10 mouse cellular contexts compared by ENCODE assay signal in the genomic region with DNA sequence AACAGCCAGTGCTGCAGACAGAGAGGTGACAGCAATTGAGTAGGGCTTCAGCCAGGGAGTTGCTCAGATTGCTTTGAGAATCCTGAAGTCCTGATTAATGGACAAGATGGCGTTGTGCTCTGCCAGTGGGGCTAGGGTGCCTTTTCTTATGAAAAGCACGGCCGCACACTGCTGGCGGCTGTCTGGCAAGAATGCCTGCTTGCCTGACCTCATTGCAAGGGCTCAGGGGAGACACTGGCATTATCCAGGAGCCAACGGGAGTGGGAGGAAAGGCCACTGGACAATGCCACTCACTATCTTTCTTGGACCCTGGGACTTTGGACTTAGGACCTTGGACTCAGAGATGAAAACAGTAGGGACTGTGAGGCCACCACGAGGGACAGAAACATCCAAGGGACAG.
A peak's percentile ranks its signal among the peaks of the same experiment; 100 is the strongest.
DNase-seq lines count a peak whose midpoint lies in the region; TF ChIP-seq lines count a peak whose summit lies in the region.
"Had no signal": no experiment of that assay in that cellular context is flagged by ENCODE, and none has a peak within 500 bp of the region (broad histone marks: within the 10 kb centered on the region; RNA-seq: fewer than 3 reads in every experiment).

No protein-coding gene starts in this region.

- peaks cover 89% of the 10 kb centered on the region for H3K4me1 ChIP-seq in cerebellum, adult 2 months (ENCODE audit: control insufficient read depth, insufficient read depth, low read length)
- peaks cover 39% of the 10 kb centered on the region for H3K4me1 ChIP-seq in spleen, adult 2 months (ENCODE audit: control insufficient read depth, insufficient read depth, insufficient read length)
- peaks cover 22% of the 10 kb centered on the region for H3K4me1 ChIP-seq in lung, adult 2 months (ENCODE audit: control insufficient read depth, insufficient read depth, low read length)

- no peak for TF ChIP-seq CTCF in cerebellum, adult 2 months (IDR thresholded peaks at IDR 0.05; ENCODE audit: borderline replicate concordance, insufficient read depth, low read depth, low read length)
- no peak for TF ChIP-seq CTCF in spleen, adult 2 months (IDR thresholded peaks at IDR 0.05; ENCODE audit: extremely low read depth, insufficient read depth, insufficient read length, insufficient replicate concordance)
- TF ChIP-seq CTCF in lung, adult 2 months (IDR thresholded peaks at IDR 0.05; ENCODE audit: insufficient read depth, low read length): no peak

- H3K4me3 ChIP-seq in cerebellum, adult 2 months (replicated peaks; ENCODE audit: insufficient read depth, low read depth, low read length): no peak overlapping the region
- H3K4me3 ChIP-seq in spleen, adult 2 months (ENCODE audit: extremely low read depth, insufficient read depth, insufficient read length): no peak overlapping the region
- no peak overlapping the region for H3K4me3 ChIP-seq in lung, adult 2 months (replicated peaks; ENCODE audit: extremely low read depth, low read depth, low read length)
- H3K4me3 ChIP-seq: limb, embryonic 15.5 days had no signal

- 28% methylated on average over 6 of the region's 6 CpGs for WGBS in cerebellum, adult 2 months
- WGBS in spleen, adult 2 months: 89% methylated on average over 6 of the region's 6 CpGs
- WGBS in lung, adult 2 months: 78% methylated on average over 6 of the region's 6 CpGs

- DNase-seq in cerebellum, adult 2 months: peak; percentile 52 to 63
- DNase-seq in cerebellum, adult 18-20 months: no peak
- DNase-seq in spleen, adult 2 months (ENCODE audit: low read depth in 1 of 2, low spot score in 2 of 2): no peak
- no peak for DNase-seq in spleen, postnatal 36 days (ENCODE audit: low spot score in 2 of 2)
- DNase-seq in kidney, postnatal 14 days: peak; percentile 66
- DNase-seq in thymus, postnatal 25 days: no peak
- no peak for DNase-seq in lung, adult 18-20 months
- no peak for DNase-seq in lung, adult 2 months
- DNase-seq: gastrocnemius, postnatal 10 days had no signal

- no peak for TF ChIP-seq POLR2A in cerebellum, adult 2 months (IDR thresholded peaks at IDR 0.05; ENCODE audit: borderline replicate concordance, insufficient read depth, low read length)
- TF ChIP-seq POLR2A in spleen, adult 2 months (IDR thresholded peaks at IDR 0.05; ENCODE audit: low read depth, low read length): no peak
- TF ChIP-seq POLR2A in lung, adult 2 months (IDR thresholded peaks at IDR 0.05; ENCODE audit: borderline replicate concordance, extremely low read depth, low read depth, low read length): no peak

- H3K36me3 ChIP-seq in spleen, adult 2 months (ENCODE audit: control insufficient read depth, insufficient read depth, low read length): 0 out of 2 replicates have a peak, but pooled peaks cover 2% of the 10 kb centered on the region

- peak overlapping the region; percentile 29 for H3K27ac ChIP-seq in cerebellum, adult 2 months (ENCODE audit: insufficient read depth, low read length)
- H3K27ac ChIP-seq in spleen, adult 2 months (ENCODE audit: insufficient read depth, low read length): 0 out of 2 replicates have a peak overlapping the region, but pooled peaks have one; percentile 2
- H3K27ac ChIP-seq: limb, embryonic 15.5 days had no signal

- no peaks in the 10 kb centered on the region for H3K27me3 ChIP-seq in cerebellum, adult 2 months (ENCODE audit: control insufficient read depth, insufficient read depth, low read length)
- H3K27me3 ChIP-seq in spleen, adult 2 months (ENCODE audit: control insufficient read depth, insufficient read depth, low read length): no peaks in the 10 kb centered on the region
- H3K27me3 ChIP-seq: limb, embryonic 15.5 days had no signal

Comparison
In these comparisons a context has a peak if more than half of its experiments do, and no peak if none do; other contexts are left out.
1. DNase-seq: peak in cerebellum, adult 2 months (2 of 2) and kidney, postnatal 14 days (single experiment); none in cerebellum, adult 18-20 months (0 of 2), spleen, adult 2 months (0 of 2), spleen, postnatal 36 days (0 of 2), thymus, postnatal 25 days (single experiment), lung, adult 18-20 months (0 of 2) and lung, adult 2 months (single experiment).